Mouse (Mus musculus) heart, postnatal 25 days (tissue): ENCODE measurements around the gene Vamp9. TPM values are rescaled to one million over a fixed set of nuclear protein-coding genes. Genes with fewer than 3 reads are reported as not detected.

Experiments
- DNase-seq: peaks from one replicate; pipeline ENCODE4 v3.0.0; 2022; ENCODE audit warnings: low spot score
- intact Hi-C: fragments of 180-260 bp; cut with DNase I; formaldehyde crosslinking; loops from one replicate; pipeline ENCODE4 v1.15.1; 2025
- total RNA-seq, 2 experiments: library from RNA; stranded (reverse); gene quantifications; 2 replicates each; pipeline ENCODE4 v1.2.3; 2021

Vamp9 gene
- total RNA-seq = not detected

GRCm38 (mm10) chr5:99906181-99906956, at the start of gene Vamp9:
Gene Vamp9 (plus strand): TSS chr5:99906254.
- intact Hi-C loops = no loop called here
- DNase-seq = peak; percentile 91

- DNase-seq = no peak
- intact Hi-C loops = no loop called here
Observed at GRCm38 (mm10) chr5:99857106-99857637, 48.9 kb upstream of the Vamp9 start.

DNA sequence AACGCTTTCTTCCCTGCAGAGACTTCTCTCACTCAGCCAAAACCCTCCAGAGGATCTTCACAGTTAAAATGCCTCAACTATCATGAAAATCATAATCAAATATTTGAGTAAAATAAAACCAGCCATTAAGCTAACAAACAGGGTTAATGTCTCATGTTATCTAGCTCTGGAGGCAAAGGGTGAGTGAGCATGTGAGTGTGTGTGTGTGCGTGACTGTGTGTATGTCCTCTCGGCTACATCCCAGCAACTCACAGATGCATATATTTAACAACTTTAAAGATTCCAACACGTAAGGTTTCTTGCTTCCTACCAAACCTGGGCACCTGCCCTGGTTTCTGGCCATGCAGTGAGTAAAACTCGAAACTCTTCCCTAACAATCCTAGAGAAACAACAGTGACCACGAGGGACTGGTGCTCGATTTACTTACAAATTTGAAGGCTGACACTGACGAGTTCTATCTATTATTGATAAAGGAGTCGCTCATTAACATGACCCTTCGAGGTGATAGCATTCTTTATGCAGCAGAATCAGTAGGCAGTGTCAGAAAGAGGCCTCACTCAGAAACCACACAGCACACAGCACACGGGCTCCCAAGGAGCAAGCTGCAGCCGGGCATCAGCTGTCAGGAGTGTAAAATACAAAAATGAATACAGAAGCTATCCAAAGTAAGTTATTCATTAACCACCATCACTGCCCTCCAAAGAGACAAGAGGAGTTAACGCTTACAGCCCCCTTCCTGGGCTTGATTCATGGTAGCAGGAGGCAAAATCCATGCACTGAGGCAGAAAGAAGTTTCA, 46.2 kb upstream of the Vamp9 start:
- no peak for DNase-seq
- intact Hi-C loops = no loop called here

DNA sequence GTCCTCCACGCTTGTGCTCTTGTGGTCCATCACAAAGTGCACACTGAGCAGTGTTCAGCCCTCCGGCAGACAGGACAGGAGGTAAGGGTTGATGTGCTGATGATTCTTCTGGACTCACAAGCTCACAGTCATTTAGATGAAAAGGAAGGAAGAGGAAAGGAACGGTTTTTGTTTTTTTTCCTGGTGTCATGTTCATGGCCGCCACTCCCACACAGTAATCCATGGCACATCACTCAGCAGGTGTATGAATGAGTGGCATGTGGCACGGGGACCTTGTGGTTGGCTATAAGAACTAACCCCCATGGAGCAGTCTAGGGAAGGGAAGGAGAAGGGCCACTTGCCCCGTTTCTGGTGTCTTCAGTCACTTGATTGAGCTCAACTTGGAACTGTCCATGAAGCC, 44.2 kb upstream of the Vamp9 start:
- DNase-seq = no peak
- intact Hi-C loops = no loop called here

DNA sequence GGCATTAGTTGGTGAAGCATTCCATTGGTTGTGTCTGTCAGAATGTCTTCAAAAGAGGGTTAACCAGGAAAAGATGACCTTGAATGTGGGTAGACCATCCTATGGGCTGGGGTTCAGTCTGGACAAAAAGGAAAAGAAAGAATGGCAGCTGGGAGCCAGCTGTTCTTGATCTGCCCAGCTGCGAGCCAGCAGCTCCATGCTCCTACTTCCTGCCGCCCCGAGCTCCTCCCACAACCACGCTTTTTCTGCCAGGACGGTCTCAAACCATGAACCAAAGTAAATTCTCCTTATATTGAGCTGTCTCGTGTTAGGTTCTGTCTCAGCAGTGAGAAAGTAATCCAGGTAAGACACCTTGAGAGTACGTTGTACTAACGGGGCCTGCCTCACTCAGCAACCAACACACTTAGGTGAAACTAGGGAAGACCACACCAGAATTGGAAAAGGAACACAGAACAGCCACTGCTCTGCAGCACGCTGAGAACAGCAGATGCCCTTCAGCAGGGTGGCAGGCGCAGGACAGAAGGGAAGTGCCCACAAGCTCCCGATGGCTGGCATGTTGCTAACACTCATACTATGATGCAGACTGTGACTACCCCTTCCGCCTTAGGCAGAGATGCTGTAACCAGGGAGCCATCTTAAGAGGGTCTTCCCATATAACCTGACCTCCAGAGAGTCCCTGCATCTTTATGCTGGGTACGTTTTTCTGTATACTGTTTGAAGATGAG, 42.2 kb upstream of the Vamp9 start:
- DNase-seq = no peak
- intact Hi-C loops = no loop called here

GRCm38 (mm10) chr5:99865779-99866178, 40.3 kb upstream of the Vamp9 start:
- intact Hi-C loops = no loop called here
- no peak for DNase-seq

- intact Hi-C loops = no loop called here
- no peak for DNase-seq
Observed at GRCm38 (mm10) chr5:99868286-99868685, 37.8 kb upstream of the Vamp9 start.

DNA sequence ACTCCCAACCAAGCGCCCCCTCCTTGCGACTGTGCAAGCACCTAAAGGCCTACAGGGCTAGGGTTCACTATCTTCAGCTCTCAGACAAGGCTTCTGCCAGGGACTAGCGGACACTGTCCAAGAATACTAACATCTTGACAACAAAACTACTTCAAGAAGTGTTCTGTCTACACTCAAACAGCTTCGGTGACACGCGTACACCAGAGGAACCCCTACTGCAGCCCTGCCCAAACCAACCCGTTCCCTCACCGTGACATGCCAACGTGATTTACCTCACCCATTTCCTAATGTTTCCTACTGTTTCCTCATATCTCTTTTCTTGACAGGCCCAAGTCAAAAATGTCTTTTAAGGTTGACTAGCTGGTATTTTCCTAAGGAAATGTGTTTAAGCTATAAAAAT, 37.1 kb upstream of the Vamp9 start:
- DNase-seq = no peak
- intact Hi-C loops = no loop called here

DNA sequence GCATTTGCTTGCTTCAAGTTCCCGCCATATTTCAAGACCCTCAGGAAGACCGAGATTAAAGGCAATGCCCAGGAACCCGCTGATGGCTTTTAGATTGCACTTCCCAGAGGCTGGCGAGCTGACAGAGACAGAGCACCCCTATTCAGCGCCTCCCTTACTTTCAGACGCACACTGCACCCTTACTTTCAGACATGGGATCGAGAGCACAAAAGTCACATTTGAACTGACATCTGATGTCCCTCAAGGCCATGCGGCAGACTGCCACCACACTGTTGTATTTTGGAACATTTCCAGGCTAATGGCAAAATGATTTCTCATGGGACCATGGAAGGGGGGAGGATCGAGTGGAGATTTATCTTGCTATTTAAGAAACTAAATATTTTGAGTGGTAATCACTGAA, 28.5 kb upstream of the Vamp9 start:
- no peak for DNase-seq
- intact Hi-C loops = no loop called here

- no peak for DNase-seq
- intact Hi-C loops = no loop called here
Observed at GRCm38 (mm10) chr5:99882441-99882840, 23.6 kb upstream of the Vamp9 start.

DNA sequence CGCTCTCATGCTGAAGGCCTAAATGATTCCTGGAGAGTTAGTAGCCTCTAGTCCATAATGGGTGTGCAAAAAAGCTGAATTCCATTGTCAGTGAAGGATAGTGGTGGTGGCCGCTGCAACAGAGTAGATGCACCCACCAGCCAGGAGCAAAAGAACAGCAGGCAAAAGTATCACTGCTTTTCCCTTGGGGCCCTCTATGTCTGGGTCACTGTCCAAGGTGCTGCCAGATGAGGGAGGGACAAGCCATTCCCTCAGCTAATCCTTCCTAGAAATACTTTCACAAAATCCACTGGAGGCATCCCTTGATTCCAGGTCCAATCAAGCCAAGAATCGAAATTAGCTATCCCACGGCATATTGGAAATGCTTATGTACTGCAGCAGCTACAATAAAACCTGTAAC, 22.0 kb upstream of the Vamp9 start:
- intact Hi-C loops = no loop called here
- no peak for DNase-seq

DNA sequence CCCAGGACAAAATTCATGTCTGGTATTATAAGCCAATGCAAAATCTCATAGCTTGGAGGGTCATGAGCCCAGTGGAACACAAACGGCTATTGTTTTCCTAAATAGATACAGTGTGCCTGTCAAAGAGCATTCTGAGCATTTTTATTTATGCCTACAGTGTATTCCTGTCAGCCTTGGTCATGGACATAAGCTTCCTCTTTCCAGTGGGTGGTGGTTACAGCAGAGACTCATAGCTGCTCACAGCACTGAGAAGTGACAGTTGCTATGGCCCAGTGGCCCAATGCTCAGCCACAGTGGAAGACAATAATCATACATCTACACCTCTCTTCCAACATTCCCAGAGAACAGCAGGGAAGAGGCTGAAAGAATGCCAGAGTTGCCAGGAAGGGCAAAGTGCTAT, 18.9 kb upstream of the Vamp9 start:
- no peak for DNase-seq
- intact Hi-C loops = no loop called here

GRCm38 (mm10) chr5:99891516-99892441, 14.3 kb upstream of the Vamp9 start:
- intact Hi-C loops = loop anchor here (5.0 kb wide), 1 partner anchor 294 kb away; no protein-coding TSS in a partner anchor
- no peak for DNase-seq

DNA sequence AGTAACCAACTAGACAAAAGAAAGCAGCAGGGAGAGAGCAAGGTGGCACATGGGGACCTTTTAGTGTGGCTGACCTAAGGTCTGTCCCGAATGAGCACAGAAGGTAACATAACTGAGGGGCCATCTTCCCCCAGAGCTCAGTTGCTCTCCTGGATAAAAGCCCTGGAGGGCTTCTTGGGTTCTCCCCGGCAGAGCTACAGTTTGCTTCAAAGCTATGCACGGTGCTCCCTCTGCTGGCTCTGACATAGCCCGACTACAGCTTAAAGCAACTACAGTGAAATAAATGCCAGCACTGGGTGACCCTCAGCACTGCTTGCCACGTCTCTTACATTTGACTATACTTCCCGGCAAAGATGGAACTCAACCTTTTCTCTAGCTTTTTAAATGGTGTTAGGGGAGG, 6.0 kb upstream of the Vamp9 start:
- intact Hi-C loops = loop anchor here (1.0 to 5.0 kb wide), 2 partner anchors 653 to 698 kb away; no protein-coding TSS in a partner anchor
- no peak for DNase-seq

GRCm38 (mm10) chr5:99905731-99906130, 323 bp upstream of the Vamp9 start:
- intact Hi-C loops = no loop called here
- DNase-seq = no peak

DNA sequence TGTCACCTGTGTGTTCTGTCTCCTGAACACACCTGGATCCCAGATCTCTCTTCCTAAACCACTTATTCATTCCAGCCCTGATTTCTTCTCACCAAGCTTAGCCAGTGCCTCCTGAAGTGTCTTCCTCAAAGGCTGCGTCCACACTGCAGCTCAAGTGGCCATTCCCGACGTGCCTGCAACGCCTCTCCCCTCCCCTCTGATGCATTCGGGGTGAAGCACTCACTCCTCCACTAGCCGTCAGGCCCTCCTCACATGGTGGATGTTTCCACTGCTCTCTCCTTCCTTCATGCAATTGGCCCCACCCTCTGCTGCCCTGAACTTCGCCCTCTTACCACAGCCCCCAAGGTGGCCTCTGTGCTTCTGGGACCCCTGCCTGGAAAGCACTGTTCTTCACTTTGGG, 9.4 kb downstream of the Vamp9 start:
- intact Hi-C loops = no loop called here

GRCm38 (mm10) chr5:99922033-99922432, 16.0 kb downstream of the Vamp9 start:
- intact Hi-C loops = no loop called here
- no peak for DNase-seq

More for the DNA sequence above, 9.4 kb downstream of the Vamp9 start:
- DNase-seq = no peak

- DNase-seq = no peak
- intact Hi-C loops = loop anchor here (2.0 to 5.0 kb wide), 2 partner anchors 104 to 313 kb away; no protein-coding TSS in a partner anchor
Observed at GRCm38 (mm10) chr5:99927951-99928350, 21.9 kb downstream of the Vamp9 start.

- intact Hi-C loops = no loop called here
- no peak for DNase-seq
Observed at GRCm38 (mm10) chr5:99931910-99932309, 25.9 kb downstream of the Vamp9 start.
